Mouse (Mus musculus): ENCODE data around the gene Cit.
"Not testable (repeated sequence)": the region's sequence is repeated elsewhere in the genome, so short reads cannot be mapped to it uniquely, and the experiment has no call there.

Cit gene

DNA sequence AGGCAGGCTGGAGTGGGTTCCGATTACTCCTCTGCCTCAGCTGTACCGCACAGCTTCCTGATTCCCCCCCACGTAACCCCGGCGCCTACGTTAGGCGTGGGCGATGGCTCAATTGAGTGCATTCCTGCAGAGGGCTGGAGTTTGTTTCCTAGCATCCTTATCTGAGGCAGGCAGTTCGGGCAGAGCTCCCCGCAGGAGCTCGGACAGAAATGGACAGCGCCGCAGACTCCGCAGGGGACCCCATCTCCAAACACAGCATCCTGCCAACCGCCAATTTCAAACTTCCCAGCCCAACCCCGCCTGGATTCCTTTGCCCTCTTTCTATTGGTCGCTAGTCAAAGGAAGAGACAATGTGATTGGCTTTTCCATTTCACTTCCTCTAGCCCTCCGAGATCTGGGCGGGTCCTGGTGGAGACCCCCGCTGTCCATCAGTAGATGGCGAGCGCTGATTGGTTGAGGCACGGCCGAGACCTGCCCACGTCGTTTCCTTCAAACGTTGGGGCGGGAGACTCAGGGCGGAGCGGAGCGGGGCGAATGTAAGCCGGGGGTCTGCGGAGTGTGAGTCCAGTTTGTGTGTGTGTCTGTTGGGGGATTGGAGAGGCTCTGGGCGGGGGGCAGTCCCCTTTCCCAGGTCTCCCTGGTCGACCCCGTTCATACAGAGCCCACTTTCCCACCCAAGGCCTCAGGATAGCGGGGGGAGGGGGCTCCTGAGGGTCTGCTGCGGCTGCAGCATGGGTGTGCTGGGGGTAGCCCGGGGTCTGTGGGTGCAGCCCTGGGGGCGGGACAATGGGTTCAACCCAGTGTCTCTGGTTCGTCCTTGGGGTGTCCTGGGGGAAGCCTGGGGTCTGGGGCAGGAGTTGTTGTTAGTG lies at the start of gene Cit:
Gene Cit, plus strand, starts transcription at position 513 of the 869 bp plus-strand sequence.
- peak; percentile 94 to 96 for DNase-seq (ENCODE audit: low spot score in 2 of 2)

DNA sequence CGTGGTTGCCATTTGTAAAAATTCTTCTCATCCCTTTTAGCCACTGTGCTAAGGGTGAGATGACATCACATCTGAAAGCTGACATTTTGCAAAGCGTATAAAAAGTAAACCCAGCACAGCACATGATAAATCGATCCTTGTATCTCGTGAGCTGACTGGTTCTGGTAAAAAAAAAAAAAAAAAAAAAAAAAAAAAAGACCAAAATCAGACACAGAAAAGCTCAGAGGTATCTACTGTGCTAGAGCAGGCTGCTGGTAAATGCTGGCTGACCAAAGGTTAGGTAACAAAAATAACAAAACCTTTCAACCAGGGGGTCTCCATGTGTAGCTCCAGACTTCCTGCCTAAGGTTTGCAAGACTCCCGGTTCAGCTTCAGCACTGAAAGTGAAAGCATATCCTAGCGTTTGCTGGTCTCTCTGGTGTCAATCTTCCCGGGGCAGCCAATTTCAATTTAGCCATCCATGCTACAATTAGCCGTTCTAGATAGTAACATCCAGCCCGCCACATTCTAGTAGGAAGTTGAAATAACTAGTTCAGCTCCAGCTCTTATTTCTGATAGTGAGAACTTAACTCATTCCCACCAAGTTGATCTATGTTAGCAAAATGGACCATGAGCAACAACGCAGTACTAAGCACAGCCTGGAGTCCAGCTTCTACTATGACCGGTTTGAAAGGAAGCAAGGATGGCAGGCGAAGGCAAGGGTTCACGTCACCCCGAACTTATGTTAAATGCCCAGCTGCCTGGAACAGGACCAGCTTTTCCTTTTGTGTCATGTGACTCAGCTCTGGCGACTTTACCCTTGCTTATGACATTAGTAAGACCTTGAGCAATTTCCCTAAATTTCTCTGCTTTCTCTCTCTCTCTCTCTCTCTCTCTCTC lies 45.8 kb upstream of the Cit start:
- no peak for DNase-seq (ENCODE audit: low spot score in 2 of 2)

- DNase-seq (ENCODE audit: low spot score in 2 of 2): no peak
Observed at GRCm38 (mm10) chr5:115799895-115800232, 45.2 kb upstream of the Cit start.

- no peak for DNase-seq (ENCODE audit: low spot score in 2 of 2)
Observed at GRCm38 (mm10) chr5:115812262-115812661, 32.8 kb upstream of the Cit start.

- DNase-seq (ENCODE audit: low spot score in 2 of 2): no peak
Observed at GRCm38 (mm10) chr5:115817022-115817421, 28.1 kb upstream of the Cit start.

GRCm38 (mm10) chr5:115817655-115818054 lies 27.4 kb upstream of the Cit start:
- not testable (repeated sequence) for DNase-seq (ENCODE audit: low spot score in 2 of 2)

DNA sequence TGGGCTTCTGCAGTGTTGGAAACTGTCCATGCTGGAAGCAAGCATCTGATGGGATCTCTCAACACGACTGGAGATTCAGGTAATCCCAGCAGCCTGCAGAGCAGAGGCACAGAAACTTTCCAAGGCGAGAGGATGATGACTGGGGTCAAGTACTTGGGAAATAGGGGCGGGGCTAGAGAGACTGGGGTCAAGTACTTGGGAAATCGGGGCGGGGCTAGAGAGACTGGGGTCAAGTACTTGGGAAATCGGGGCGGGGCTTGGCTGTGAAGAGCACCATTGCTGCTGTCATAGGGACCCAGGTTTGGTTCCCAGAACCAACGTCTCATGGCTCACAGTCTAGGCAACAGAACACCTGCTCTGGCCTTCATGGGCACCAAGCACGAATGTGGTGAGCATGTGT lies 25.1 kb upstream of the Cit start:
- DNase-seq (ENCODE audit: low spot score in 2 of 2): no peak

DNA sequence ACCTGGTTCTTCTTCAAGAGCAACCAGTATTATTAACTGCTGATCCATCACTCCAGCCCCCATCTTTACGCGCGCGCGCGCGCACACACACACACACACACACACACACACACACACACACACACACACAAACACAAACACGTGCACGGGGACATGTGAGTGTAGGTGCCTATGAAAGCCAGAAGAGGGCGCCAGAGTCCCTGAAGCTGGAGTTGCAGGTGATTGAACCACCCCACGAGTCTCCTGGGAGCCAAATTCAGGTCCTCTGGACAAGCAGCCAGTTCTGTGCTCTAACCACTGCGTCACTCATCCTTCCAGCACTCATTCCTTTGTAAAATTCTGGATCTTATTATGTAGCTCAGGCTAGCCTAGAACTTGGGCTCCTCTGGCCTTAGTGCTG lies 23.9 kb upstream of the Cit start:
- DNase-seq (ENCODE audit: low spot score in 2 of 2): no peak

GRCm38 (mm10) chr5:115821910-115822309 lies 23.2 kb upstream of the Cit start:
- no peak for DNase-seq (ENCODE audit: low spot score in 2 of 2)

- DNase-seq (ENCODE audit: low spot score in 2 of 2): no peak
Observed at GRCm38 (mm10) chr5:115832754-115833153, 12.3 kb upstream of the Cit start.

- DNase-seq (ENCODE audit: low spot score in 2 of 2): not testable (repeated sequence)
Observed at GRCm38 (mm10) chr5:115833806-115834205, 11.3 kb upstream of the Cit start.

DNA sequence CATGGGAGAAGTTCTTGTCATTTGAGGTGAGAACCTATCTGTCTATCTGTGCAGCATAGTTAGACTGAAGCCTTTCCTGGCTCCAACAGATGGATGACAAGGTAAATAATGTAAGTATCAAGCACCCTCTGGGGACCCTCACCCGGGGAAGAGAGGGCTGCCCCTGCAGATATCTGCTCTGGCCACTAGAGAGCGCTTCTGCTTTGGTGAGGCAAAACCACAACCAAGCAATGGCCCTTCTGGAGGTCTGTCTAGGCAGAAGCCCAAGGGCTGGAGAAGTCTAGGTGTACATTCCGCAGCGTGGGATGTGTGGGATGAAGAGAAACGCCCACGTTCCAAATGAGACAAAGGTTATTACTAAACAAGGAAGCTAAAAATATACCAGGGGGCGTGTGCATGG lies 9.8 kb upstream of the Cit start:
- DNase-seq (ENCODE audit: low spot score in 2 of 2): no peak

GRCm38 (mm10) chr5:115838059-115838458 lies 7.0 kb upstream of the Cit start:
- no peak for DNase-seq (ENCODE audit: low spot score in 2 of 2)

DNA sequence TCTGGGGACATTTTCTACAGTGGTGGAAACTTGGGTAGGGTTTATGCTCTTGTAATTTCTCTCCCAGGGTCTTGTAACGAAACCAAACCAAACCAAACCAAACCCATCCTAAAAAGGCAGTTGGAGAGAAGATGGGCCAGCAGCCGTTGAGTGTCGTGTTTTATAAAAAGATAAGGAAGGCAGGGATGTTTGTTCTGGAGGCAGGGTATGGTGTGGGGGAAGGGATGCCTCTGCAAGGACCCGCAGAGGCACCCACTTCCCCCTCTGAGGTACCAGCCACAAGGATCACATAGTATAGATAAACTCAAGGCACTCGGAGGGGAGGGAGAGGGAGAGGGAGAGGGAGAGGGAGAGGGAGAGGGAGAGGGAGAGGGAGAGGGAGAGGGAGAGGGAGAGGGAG lies 4.6 kb upstream of the Cit start:
- DNase-seq (ENCODE audit: low spot score in 2 of 2): no peak

DNA sequence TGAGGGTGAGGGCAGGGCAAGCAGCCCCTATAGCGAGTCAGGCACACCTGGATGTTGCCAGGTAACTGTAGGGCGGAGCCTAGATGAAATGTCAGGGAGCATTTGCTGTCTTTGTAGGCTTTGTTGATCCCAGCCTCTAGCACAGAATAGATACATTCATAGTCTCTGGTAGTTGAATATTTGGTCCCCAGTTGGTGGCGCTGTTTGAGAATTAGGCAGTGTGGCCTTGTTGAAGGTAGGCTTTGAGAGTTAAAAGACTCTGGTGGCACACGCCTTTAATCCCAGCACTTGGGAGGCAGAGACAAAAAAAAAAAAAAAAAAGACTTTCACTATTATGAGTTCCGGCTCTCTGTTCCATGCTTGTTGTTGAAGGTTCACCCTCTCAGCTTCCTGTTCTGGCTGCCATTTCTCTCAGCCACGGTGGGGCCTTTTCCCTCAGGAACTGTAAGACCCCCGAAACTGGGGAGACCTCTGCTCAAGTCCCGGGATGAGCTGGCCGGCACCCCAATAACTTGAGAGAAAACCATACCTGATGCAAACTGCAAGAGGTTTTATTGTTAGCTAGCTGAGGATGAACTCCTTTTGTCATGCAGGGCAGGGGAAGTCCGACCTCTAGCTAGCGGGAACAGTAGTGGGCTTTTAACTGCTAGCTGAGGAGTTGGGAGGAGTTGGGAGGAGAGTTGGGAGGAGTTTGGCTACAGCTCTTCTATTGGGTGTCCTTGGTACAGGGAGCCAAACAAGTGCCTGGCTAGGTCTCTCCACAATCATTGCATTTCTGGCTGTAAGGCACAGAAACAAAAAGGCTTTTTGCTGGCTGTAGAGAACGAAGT lies 3.9 kb upstream of the Cit start:
- no peak for DNase-seq (ENCODE audit: low spot score in 2 of 2)

GRCm38 (mm10) chr5:115844368-115844765 lies 711 bp upstream of the Cit start:
- DNase-seq (ENCODE audit: low spot score in 2 of 2): no peak

DNA sequence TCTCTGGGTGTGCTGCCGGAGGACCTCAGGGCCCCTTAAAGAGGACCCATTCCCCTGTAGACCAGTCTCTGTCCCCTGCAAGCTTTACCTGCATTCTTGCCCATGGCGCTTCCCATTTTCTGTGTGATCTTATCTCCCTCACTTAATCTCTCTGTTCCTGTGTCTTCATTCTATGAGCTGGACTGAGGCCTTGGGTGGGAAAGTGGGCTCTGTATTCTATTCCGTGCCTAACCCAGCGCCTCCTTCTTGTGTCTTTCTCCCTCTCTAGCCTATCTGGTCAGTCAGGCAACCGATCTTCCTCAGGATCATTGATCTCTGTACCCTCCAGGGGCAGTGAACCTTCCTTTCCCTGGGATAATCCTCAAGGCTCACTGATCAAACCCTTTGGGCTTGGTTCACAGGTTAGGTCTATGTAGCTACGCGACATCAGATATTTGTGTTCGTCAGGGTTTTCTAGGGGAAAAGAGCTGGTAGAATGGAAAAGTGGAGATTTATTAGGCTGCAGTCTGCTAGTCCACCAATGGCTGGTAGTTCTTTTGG lies 627 bp downstream of the Cit start:
- DNase-seq (ENCODE audit: low spot score in 2 of 2): no peak

DNA sequence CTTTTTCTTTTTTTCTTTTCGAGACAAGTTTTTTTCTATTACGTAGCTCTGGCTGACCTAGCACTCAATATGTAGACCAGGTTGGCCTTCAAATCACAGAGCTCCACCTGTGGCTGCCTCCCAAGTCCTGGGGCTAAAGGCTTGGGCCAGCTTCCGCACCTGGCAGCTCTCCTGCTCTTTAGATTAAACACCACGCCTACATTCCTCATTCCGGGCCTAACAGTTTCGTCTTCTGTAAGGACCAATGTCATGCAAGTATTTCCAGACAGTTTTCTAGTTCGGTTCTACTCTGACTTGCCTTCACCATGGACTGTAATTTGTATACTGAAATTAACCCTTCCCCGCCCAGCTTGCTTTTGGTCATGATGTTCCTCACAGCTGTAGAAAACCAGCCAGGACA lies 2.1 kb downstream of the Cit start:
- no peak for DNase-seq (ENCODE audit: low spot score in 2 of 2)

GRCm38 (mm10) chr5:115848463-115848862 lies 3.4 kb downstream of the Cit start:
- DNase-seq (ENCODE audit: low spot score in 2 of 2): no peak

GRCm38 (mm10) chr5:115849263-115849829 lies 4.3 kb downstream of the Cit start:
- no peak for DNase-seq (ENCODE audit: low spot score in 2 of 2)

GRCm38 (mm10) chr5:115850250-115851028 lies 5.4 kb downstream of the Cit start:
- DNase-seq (ENCODE audit: low spot score in 2 of 2): no peak

Data from spleen, postnatal 4 days (tissue).